In genomic region chr6:134632756-134633155, GRCm38 (mm10) we compare ENCODE assay signal across 9 mouse cellular contexts. TPM values are rescaled to one million over a fixed set of nuclear protein-coding genes. Genes with fewer than 3 reads are reported as not detected.
DNase-seq lines count a peak whose midpoint lies in the region; ATAC-seq and TF ChIP-seq lines count a peak whose summit lies in the region.
"Had no signal": no experiment of that assay in that cellular context is flagged by ENCODE, and none has a peak within 500 bp of the region (broad histone marks: within the 10 kb centered on the region; RNA-seq: fewer than 3 reads in every experiment).

No protein-coding gene starts in this region.

- no peaks in the 10 kb centered on the region for H3K9me3 ChIP-seq in embryonic facial prominence, embryonic 13.5 days
- no peaks in the 10 kb centered on the region for H3K9me3 ChIP-seq in neural tube, embryonic 15.5 days (replicated peaks)

- H3K36me3 ChIP-seq in embryonic facial prominence, embryonic 13.5 days: no peaks in the 10 kb centered on the region
- no peaks in the 10 kb centered on the region for H3K36me3 ChIP-seq in neural tube, embryonic 15.5 days

- peaks cover 32% of the 10 kb centered on the region for H3K27me3 ChIP-seq in embryonic facial prominence, embryonic 13.5 days
- H3K27me3 ChIP-seq in neural tube, embryonic 15.5 days (replicated peaks): peaks cover 29% of the 10 kb centered on the region; the same call in 1 of the 2 replicates
- H3K27me3 ChIP-seq: Patski had no signal

- 32% methylated on average over 5 of the region's 5 CpGs for WGBS in embryonic facial prominence, embryonic 13.5 days
- 41% methylated on average over 5 of the region's 5 CpGs for WGBS in neural tube, embryonic 15.5 days

- H3K4me1 ChIP-seq in embryonic facial prominence, embryonic 13.5 days: peaks cover 11% of the 10 kb centered on the region
- H3K4me1 ChIP-seq in neural tube, embryonic 15.5 days: peaks cover 10% of the 10 kb centered on the region

- H3K9ac ChIP-seq in embryonic facial prominence, embryonic 13.5 days: no peak overlapping the region
- H3K9ac ChIP-seq in neural tube, embryonic 15.5 days (replicated peaks): no peak overlapping the region

- no peak for TF ChIP-seq CTCF in layer of hippocampus, adult 2 months (conservative IDR thresholded peaks at IDR 0.05)

- ATAC-seq in embryonic facial prominence, embryonic 13.5 days (ENCODE audit: insufficient number of reproducible peaks, insufficient read depth, low FRiP score, low TSS enrichment, low read depth): no peak
- no peak for ATAC-seq in neural tube, embryonic 15.5 days (ENCODE audit: low FRiP score)
- ATAC-seq: Patski had no signal

- H3K27ac ChIP-seq in layer of hippocampus, adult 2 months: peak overlapping the region; percentile 89
- H3K27ac ChIP-seq in embryonic facial prominence, embryonic 13.5 days: no peak overlapping the region
- H3K27ac ChIP-seq in neural tube, embryonic 15.5 days (replicated peaks): no peak overlapping the region

- peak overlapping the region; percentile 94 for H3K4me2 ChIP-seq in embryonic facial prominence, embryonic 13.5 days
- peak overlapping the region; percentile 94 for H3K4me2 ChIP-seq in neural tube, embryonic 15.5 days

- H3K4me3 ChIP-seq in layer of hippocampus, adult 2 months: peak overlapping the region; percentile 81
- peak overlapping the region; percentile 57 for H3K4me3 ChIP-seq in embryonic facial prominence, embryonic 13.5 days
- peak overlapping the region; percentile 51 for H3K4me3 ChIP-seq in neural tube, embryonic 15.5 days (replicated peaks)

- no peak for DNase-seq in layer of hippocampus, adult 2 months (ENCODE audit: low spot score in 2 of 2)
- DNase-seq in layer of hippocampus, postnatal 10 days (ENCODE audit: low spot score in 2 of 2): no peak
- DNase-seq in kidney, postnatal 10 days: peak; percentile 30
- DNase-seq in embryo, embryonic 10.5 days (ENCODE audit: low spot score): no peak
- no peak for DNase-seq in spleen, postnatal 36 days (ENCODE audit: low spot score in 2 of 2)
- DNase-seq in right cerebral cortex, postnatal 4 days: no peak

RNA-seq across cellular contexts. Expression of gene Mansc1, which starts 0.5 kb away (rescaled TPM):
- 1 to 10 TPM; 9.1 TPM for total RNA-seq in layer of hippocampus, adult 2 months (2021)
- total RNA-seq in layer of hippocampus, postnatal 10 days (2021): 1 to 10 TPM; 3.5 to 3.9 TPM
- 2.0 and 2.1 TPM in 2 replicates for polyA plus RNA-seq in embryonic facial prominence, embryonic 13.5 days (2015; fragmentation: Nextera tagmentation; extraction: Ambion mirVana)
- polyA plus RNA-seq in neural tube, embryonic 15.5 days (2015; fragmentation: Nextera tagmentation; extraction: Ambion mirVana): 0.99 and 2.0 TPM in 2 replicates
- polyA plus RNA-seq: Patski had no signal

RNA-seq across cellular contexts. Expression of gene Borcs5, which starts 6.6 kb away (rescaled TPM):
- 10 to 100 TPM; 36.3 to 40.7 TPM for total RNA-seq in layer of hippocampus, adult 2 months (2021)
- total RNA-seq in layer of hippocampus, postnatal 10 days (2021): 10 to 100 TPM; 25.7 to 26.7 TPM
- polyA plus RNA-seq in embryonic facial prominence, embryonic 13.5 days (2015; fragmentation: Nextera tagmentation; extraction: Ambion mirVana): 21.3 and 23.1 TPM in 2 replicates
- polyA plus RNA-seq in neural tube, embryonic 15.5 days (2015; fragmentation: Nextera tagmentation; extraction: Ambion mirVana): 36.1 and 44.3 TPM in 2 replicates
